Mouse (Mus musculus) heart, postnatal 0 days (tissue): ENCODE data around the gene Pcx. TPM values are rescaled to one million over a fixed set of nuclear protein-coding genes. Genes with fewer than 3 reads are reported as not detected.

ENCODE experiments used
- ATAC-seq: fragments of 200-750 bp; cut with Nextera tagmentation; 2 replicates; pipeline ENCODE4 v1.8.0; 2017; ENCODE audit warnings: low read depth, moderate number of reproducible peaks, moderate library complexity; ENCODE audit not compliant: insufficient read depth
- DNase-seq: peaks from one replicate; pipeline ENCODE4 v3.0.0-alpha.2; 2016; ENCODE audit warnings: low spot score
- H3K27ac ChIP-seq: fragments of 300-500 bp; sonication (generic); 2 replicates; pipeline ENCODE4 v1.5.1; 2014; ENCODE audit warnings: low read depth, mild to moderate bottlenecking
- H3K27me3 ChIP-seq: fragments of 300-500 bp; sonication (generic); 2 replicates; pipeline ENCODE4 v1.6.1; 2014; ENCODE audit warnings: low read length, mixed read lengths; ENCODE audit not compliant: control insufficient read depth, insufficient read depth
- H3K36me3 ChIP-seq: fragments of 300-500 bp; sonication (generic); replicated peaks from 2 replicates; pipeline ENCODE4 v1.6.1; 2014; ENCODE audit warnings: low read length, mixed read lengths; ENCODE audit not compliant: control insufficient read depth, insufficient read depth
- H3K4me1 ChIP-seq: fragments of 300-500 bp; sonication (generic); 2 replicates; pipeline ENCODE4 v1.6.1; 2014; ENCODE audit warnings: antibody characterized with exemption; ENCODE audit not compliant: control insufficient read depth, insufficient read depth
- H3K4me2 ChIP-seq: fragments of 300-500 bp; sonication (generic); 2 replicates; pipeline ENCODE4 v1.6.1; 2014; ENCODE audit warnings: low read depth, mild to moderate bottlenecking, low read length, moderate library complexity
- H3K4me3 ChIP-seq: fragments of 300-500 bp; sonication (generic); 2 replicates; pipeline ENCODE4 v1.5.1; 2014; ENCODE audit warnings: low read depth, low read length
- H3K9ac ChIP-seq: fragments of 300-500 bp; sonication (generic); replicated peaks from 2 replicates; pipeline ENCODE4 v1.6.1; 2014; ENCODE audit warnings: low read depth, low read length, mixed read lengths
- H3K9me3 ChIP-seq: fragments of 300-500 bp; sonication (generic); replicated peaks from 2 replicates; pipeline ENCODE4 v1.6.1; 2016; ENCODE audit warnings: low read length; ENCODE audit not compliant: control insufficient read depth
- CTCF ChIP-seq: IDR thresholded peaks from 2 replicates; pipeline ENCODE4 v1.5.1; 2016; ENCODE audit warnings: antibody characterized with exemption, control low read depth, low read depth
- EP300 ChIP-seq: IDR thresholded peaks from 2 replicates; pipeline ENCODE4 v1.6.1; 2016; ENCODE audit warnings: antibody characterized with exemption, low read depth
- WGBS: fragments of 180-500 bp; shearing (Covaris S2); extraction: QIAGEN DNeasy Blood & Tissue Kit; methylation state at CpG from one replicate; pipeline ENCODE4 v1.1.7; 2014; 5-methylcytosine and 5-hydroxymethylcytosine counted together
- polyA plus RNA-seq: library from polyadenylated mRNA; unstranded; fragments of >200 nt; fragmentation: Nextera tagmentation; extraction: Ambion mirVana; gene quantifications from 2 replicates; pipeline ENCODE4 v1.2.1, GENCODE M21; 2015
- total RNA-seq: library from RNA; depleted of rRNA; stranded (reverse); fragments of >200 nt; gene quantifications from 2 replicates; pipeline ENCODE4 v1.2.3, GENCODE M21; 2014; ENCODE audit warnings: low replicate concordance

Gene Pcx
- total and polyA plus RNA-seq, 2 experiments from 2014 or later = 5.2 to 13.8 TPM

DNA sequence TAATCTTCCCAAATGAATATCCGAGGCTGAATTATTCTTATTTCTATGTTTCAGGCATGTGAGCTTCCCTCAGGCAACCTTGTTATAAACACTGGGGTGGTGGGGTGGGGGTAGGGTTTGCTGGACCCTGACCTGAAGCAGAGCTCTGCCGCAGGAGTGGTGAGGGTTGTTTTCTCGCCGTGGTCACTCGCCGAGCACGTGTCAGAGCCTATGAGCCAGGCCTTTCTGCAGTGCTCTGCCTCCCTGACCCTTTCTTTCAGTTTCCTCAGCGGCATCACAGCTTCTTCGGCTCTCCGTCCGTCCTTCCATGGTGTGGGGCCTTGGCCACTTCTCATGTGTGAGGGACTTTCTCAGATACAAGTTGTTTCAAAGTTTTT, 60.0 kb downstream of the Pcx start:
- Histone ChIP-seq H3K4me2 (no peak overlapping the region), H3K9me3 (no peaks in the 10 kb centered on the region), H3K27me3 (no peaks in the 10 kb centered on the region), H3K4me1 (peaks cover 5% of the 10 kb centered on the region; the same call in 1 of the 2 replicates), H3K9ac (no peak overlapping the region), H3K4me3 (no peak overlapping the region), H3K27ac (no peak overlapping the region), H3K36me3 (no peaks in the 10 kb centered on the region)
- TF ChIP-seq CTCF (no peak), EP300 (no peak)
- 83% methylated on average over 11 of the region's 11 CpGs for WGBS
- ATAC-seq (no peak), DNase-seq (no peak)

DNA sequence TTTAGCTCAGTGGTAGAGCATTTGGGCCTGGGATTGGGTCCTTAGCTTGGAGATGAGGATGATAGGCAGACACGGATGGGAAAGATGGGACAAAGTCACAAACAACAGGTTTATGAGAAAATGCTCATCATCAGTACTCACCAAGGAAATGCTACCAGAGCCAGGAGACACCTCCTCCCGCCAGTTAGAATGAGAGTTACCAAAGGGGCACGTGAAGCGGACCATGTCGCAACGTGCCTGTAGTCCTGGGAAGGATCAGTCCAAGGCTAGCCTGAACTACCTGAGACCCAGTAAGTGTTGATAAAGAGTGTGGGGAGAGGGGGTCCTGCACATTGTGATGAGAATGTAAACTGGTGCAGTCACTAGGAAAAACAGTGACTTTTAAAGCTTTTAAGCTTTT, 60.5 kb downstream of the Pcx start:
- Histone ChIP-seq H3K9ac (no peak overlapping the region), H3K27ac (no peak overlapping the region), H3K9me3 (no peaks in the 10 kb centered on the region), H3K27me3 (no peaks in the 10 kb centered on the region), H3K4me1 (peaks cover 5% of the 10 kb centered on the region; the same call in 1 of the 2 replicates), H3K36me3 (no peaks in the 10 kb centered on the region), H3K4me2 (no peak overlapping the region), H3K4me3 (no peak overlapping the region)
- DNase-seq (no peak), ATAC-seq (no peak)
- no peak for TF ChIP-seq EP300
- TF ChIP-seq CTCF = no peak
- 87% methylated on average over 6 of the region's 6 CpGs for WGBS

DNA sequence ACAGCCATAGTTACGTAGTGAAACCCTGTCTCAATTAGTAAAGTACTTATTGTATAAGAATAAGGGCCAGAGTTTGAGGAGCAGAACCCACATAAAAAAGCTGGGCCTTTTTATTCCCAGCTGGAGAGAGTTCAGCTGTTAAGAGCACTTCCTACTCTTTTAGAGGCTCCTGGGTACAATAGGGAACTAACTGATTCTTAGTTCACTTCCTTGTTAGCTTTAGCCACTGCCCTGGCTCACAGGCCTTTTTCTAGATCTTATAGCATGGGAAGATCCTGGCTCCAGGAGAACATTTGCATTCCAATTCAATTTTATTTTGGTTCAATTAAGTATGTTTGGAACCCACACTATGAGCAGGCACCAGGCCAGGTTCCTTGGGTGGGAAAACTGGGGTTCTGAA, 61.4 kb downstream of the Pcx start:
- Histone ChIP-seq H3K27me3 (no peaks in the 10 kb centered on the region), H3K4me2 (no peak overlapping the region), H3K27ac (no peak overlapping the region), H3K4me3 (no peak overlapping the region), H3K36me3 (no peaks in the 10 kb centered on the region), H3K9me3 (no peaks in the 10 kb centered on the region), H3K4me1 (peaks cover 5% of the 10 kb centered on the region; the same call in 1 of the 2 replicates), H3K9ac (no peak overlapping the region)
- ATAC-seq = no peak
- DNase-seq = no peak
- 86% methylated on average over 1 of the region's 1 CpGs for WGBS
- no peak for TF ChIP-seq CTCF
- TF ChIP-seq EP300 = no peak

DNA sequence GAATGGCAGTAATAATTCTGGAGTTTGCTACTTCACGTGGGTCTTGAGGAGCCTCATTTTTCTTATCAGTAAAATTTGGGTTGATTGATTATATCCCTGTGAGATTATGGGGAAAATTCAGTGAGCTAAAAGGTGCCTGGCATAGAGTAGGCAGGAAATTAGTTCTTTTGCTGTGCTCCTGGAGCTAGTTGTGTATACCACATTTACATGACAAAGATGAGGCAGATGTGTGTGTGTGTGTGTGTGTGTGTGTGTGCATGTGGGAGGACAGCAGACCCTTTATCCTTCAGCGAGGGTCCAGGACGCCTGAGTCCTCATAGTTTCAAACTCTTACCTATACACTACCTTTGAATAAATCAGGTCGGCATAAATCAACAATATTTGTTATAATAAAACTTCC, 61.8 kb downstream of the Pcx start:
- no peaks in the 10 kb centered on the region for H3K36me3 ChIP-seq
- no peak overlapping the region for H3K4me2 ChIP-seq
- H3K4me1 ChIP-seq = peaks cover 5% of the 10 kb centered on the region; the same call in 1 of the 2 replicates
- H3K9me3 ChIP-seq = no peaks in the 10 kb centered on the region
- ATAC-seq (no peak), DNase-seq (no peak)
- H3K9ac ChIP-seq = no peak overlapping the region
- no peaks in the 10 kb centered on the region for H3K27me3 ChIP-seq
- TF ChIP-seq EP300 (no peak), CTCF (no peak)
- no peak overlapping the region for H3K27ac ChIP-seq
- H3K4me3 ChIP-seq = no peak overlapping the region
- 76% methylated on average over 4 of the region's 4 CpGs for WGBS

DNA sequence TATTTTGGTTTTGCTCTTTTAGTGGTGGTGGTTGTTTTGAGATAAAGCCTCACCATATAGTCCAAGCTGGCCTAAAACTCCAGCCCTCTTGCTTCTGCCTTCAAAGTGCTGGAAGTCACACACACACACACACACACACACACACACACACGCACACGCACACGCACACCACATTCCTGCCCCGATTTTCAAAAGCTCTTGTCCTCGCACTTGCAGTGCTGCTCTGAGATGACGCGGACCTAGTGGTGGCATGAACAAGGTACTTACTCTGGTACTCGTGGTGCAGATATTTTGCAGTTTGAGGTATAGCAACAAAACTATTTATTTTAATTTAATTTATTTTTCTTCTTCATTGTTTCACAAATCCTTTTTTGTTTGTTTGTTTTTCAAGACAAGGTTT, 62.2 kb downstream of the Pcx start:
- no peak overlapping the region for H3K4me2 ChIP-seq
- no peak overlapping the region for H3K9ac ChIP-seq
- H3K4me3 ChIP-seq = no peak overlapping the region
- DNase-seq (no peak), ATAC-seq (no peak)
- no peaks in the 10 kb centered on the region for H3K36me3 ChIP-seq
- WGBS = 83% methylated on average over 8 of the region's 8 CpGs
- H3K9me3 ChIP-seq = no peaks in the 10 kb centered on the region
- H3K27me3 ChIP-seq = no peaks in the 10 kb centered on the region
- peaks cover 5% of the 10 kb centered on the region; the same call in 1 of the 2 replicates for H3K4me1 ChIP-seq
- H3K27ac ChIP-seq = no peak overlapping the region
- TF ChIP-seq EP300 (no peak), CTCF (no peak)

DNA sequence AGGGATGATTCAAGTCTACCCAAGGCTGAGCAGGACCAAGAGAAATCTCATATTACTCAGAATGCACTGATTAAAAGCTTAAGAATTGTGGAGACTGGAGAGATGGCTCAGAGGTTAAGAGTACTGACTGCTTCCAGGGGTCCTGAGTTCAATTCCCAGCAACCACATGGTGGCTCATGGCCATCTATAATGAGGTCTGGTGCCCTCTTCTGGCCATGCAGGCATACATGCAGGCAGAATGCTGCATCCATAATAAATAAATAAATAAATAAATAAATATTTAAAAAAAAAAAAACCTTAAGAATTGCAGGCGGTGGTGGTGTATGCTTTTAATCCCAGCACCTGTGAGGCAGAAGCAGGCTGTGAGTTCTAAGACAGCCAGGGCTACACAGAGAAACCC, 63.0 kb downstream of the Pcx start:
- WGBS = 83% methylated on average over 1 of the region's 1 CpGs
- H3K4me2 ChIP-seq = no peak overlapping the region

More for the DNA sequence above, 63.0 kb downstream of the Pcx start:
- H3K4me1 ChIP-seq = peaks cover 5% of the 10 kb centered on the region; the same call in 1 of the 2 replicates
- H3K36me3 ChIP-seq = no peaks in the 10 kb centered on the region
- H3K27me3 ChIP-seq = no peaks in the 10 kb centered on the region
- H3K9ac ChIP-seq = no peak overlapping the region
- H3K27ac ChIP-seq = no peak overlapping the region
- no peak overlapping the region for H3K4me3 ChIP-seq
- ATAC-seq = no peak
- DNase-seq = no peak
- TF ChIP-seq CTCF = 0 out of 2 replicates have a peak, but pooled peaks have one; percentile 16
- no peak for TF ChIP-seq EP300
- H3K9me3 ChIP-seq = no peaks in the 10 kb centered on the region
